Mouse (Mus musculus): ENCODE measurements around the gene Akap13. TPM values are rescaled to one million over a fixed set of nuclear protein-coding genes. Genes with fewer than 3 reads are reported as not detected.

Gene Akap13
- total and polyA plus RNA-seq, 3 experiments: 11.4 to 32.5 (median 27.7) TPM

DNA sequence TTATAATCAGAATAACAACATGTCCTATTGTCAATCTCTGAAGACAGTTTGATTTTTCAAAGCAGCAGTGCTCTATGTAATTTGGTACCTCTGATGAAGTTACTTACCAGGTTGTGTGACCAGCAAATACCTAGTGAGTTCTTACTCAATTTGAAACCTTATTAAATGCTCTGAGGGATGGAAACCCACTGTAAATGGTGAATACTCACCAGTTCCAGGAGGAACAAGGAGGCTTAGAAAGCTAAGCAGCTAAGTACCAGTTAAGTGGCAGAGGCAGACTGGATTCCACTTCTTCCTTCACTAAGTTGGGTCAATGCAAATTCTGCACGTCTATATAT lies 231.5 kb downstream of the Akap13 start:
- Histone ChIP-seq H3K36me3 (replicated peaks in 1 of 2; ENCODE audit: control insufficient read depth in 1 of 2, insufficient read depth in 1 of 2, low read length in 1 of 2) (peaks cover 20 to 42% of the 10 kb centered on the region in 2 experiments), H3K4me2 (ENCODE audit: insufficient read depth, low read depth, poor library complexity, severe bottlenecking) (peak overlapping the region; percentile 100), H3K27me3 (replicated peaks) (no peaks in the 10 kb centered on the region), H3K9me3 (replicated peaks; ENCODE audit: low read length) (no peaks in the 10 kb centered on the region), H3K9ac (ENCODE audit: insufficient read depth, low read depth) (peak overlapping the region; percentile 48), H3K79me2 (replicated peaks; ENCODE audit: control insufficient read depth, extremely low read depth, insufficient read depth, poor library complexity, severe bottlenecking) (no peaks in the 10 kb centered on the region), H3K4me1 (ENCODE audit: control insufficient read depth in 1 of 2, insufficient read depth in 2 of 2) (peaks cover 7 to 59% of the 10 kb centered on the region in 2 experiments), H3K27ac (ENCODE audit: insufficient read depth, low read depth) (peak overlapping the region; percentile 90), H3K4me3 (replicated peaks in 1 of 3; ENCODE audit: low read depth in 2 of 3, low read length in 2 of 3, poor library complexity in 1 of 3) (peak overlapping the region in 1 of 3 experiments; percentile 42)
- no peak for TF ChIP-seq SMC3 (IDR thresholded peaks at IDR 0.05; ENCODE audit: low read depth, low read length)
- TF ChIP-seq RAD21 (IDR thresholded peaks at IDR 0.05; ENCODE audit: low read depth, low read length): no peak
- TF ChIP-seq TCF12 (IDR thresholded peaks at IDR 0.05; ENCODE audit: low read depth, low read length): no peak
- TF ChIP-seq SIN3A (IDR thresholded peaks at IDR 0.05; ENCODE audit: low read length): peak; percentile 6; the same call in 1 of the 2 replicates
- no peak for TF ChIP-seq MEF2A (IDR thresholded peaks at IDR 0.05; ENCODE audit: borderline replicate concordance, low read depth, low read length)
- no peak for TF ChIP-seq CTCF (conservative IDR thresholded peaks at IDR 0.05 in 1 of 2, IDR thresholded peaks at IDR 0.05 in 1 of 2; ENCODE audit: low read depth in 2 of 2, low read length in 2 of 2)
- no peak for TF ChIP-seq ZNF384 (IDR thresholded peaks at IDR 0.05; ENCODE audit: low read depth, low read length)
- TF ChIP-seq GABPA (IDR thresholded peaks at IDR 0.05; ENCODE audit: insufficient replicate concordance, low read depth, low read length): no peak
- no peak for TF ChIP-seq UBTF (IDR thresholded peaks at IDR 0.05; ENCODE audit: low read depth, low read length)
- peak; percentile 58 for TF ChIP-seq EP300 (IDR thresholded peaks at IDR 0.05; ENCODE audit: low read length)
- TF ChIP-seq E2F4 (IDR thresholded peaks at IDR 0.05; ENCODE audit: insufficient replicate concordance, low read depth, low read length): no peak
- TF ChIP-seq BHLHE40 (IDR thresholded peaks at IDR 0.05; ENCODE audit: low read depth, low read length): 0 out of 2 replicates have a peak, but pooled peaks have one; percentile 43
- TF ChIP-seq JUND (conservative IDR thresholded peaks at IDR 0.05; ENCODE audit: low read depth, low read length): peak; percentile 66; the same call in 1 of the 2 replicates
- no peak for TF ChIP-seq MAFK (IDR thresholded peaks at IDR 0.05; ENCODE audit: insufficient replicate concordance, low read length)
- TF ChIP-seq NRF1 (IDR thresholded peaks at IDR 0.05; ENCODE audit: low read depth, low read length): no peak
- TF ChIP-seq USF1 (IDR thresholded peaks at IDR 0.05; ENCODE audit: low read depth, low read length): no peak
- TF ChIP-seq USF2 (conservative IDR thresholded peaks at IDR 0.05; ENCODE audit: low read depth, low read length): no peak
- no peak for TF ChIP-seq POLR2A (IDR thresholded peaks at IDR 0.05; ENCODE audit: low read depth, low read length)
- no peak for TF ChIP-seq ZKSCAN1 (IDR thresholded peaks at IDR 0.05; ENCODE audit: borderline replicate concordance, low read depth, low read length)
- TF ChIP-seq ZC3H11A (IDR thresholded peaks at IDR 0.05; ENCODE audit: low read depth, low read length): no peak
- TF ChIP-seq MAX (IDR thresholded peaks at IDR 0.05; ENCODE audit: low read length): no peak
- no peak for TF ChIP-seq NELFE (IDR thresholded peaks at IDR 0.05; ENCODE audit: low read depth, low read length)
- TF ChIP-seq POLR2AphosphoS2 (IDR thresholded peaks at IDR 0.05; ENCODE audit: low read depth, low read length): no peak
- no peak for TF ChIP-seq MAZ (IDR thresholded peaks at IDR 0.05; ENCODE audit: low read depth, low read length)
- no peak for TF ChIP-seq KAT2A (IDR thresholded peaks at IDR 0.05; ENCODE audit: insufficient replicate concordance, low read length)
- no peak for TF ChIP-seq HCFC1 (IDR thresholded peaks at IDR 0.05; ENCODE audit: low read depth, low read length)
- in situ Hi-C loops (cut with MboI; ENCODE audit: low pct_ligation_motif_present, low pct_unique_long_range_greater_than_20kb, low sequenced_read_pairs): no loop called here
- dilution Hi-C loops (cut with MboI; ENCODE audit: extremely low pct_ligation_motif_present, extremely low pct_unique_long_range_greater_than_20kb, low sequenced_read_pairs): no loop called here
- DNase-seq (ENCODE audit: extremely low read depth): no peak
